Mouse (Mus musculus) monocyte, adult 2 months (primary cell): ENCODE measurements around the gene Gm17428.
"Not testable (repeated sequence)": the region's sequence is repeated elsewhere in the genome, so short reads cannot be mapped to it uniquely, and the experiment has no call there.

Experiments
- DNase-seq, 2 experiments: peaks; one replicate each; pipeline ENCODE4 v3.0.0; 2022; ENCODE audit warnings: low spot score in 2 of 2, low read depth in 1 of 2

The Gm17428 gene

GRCm38 (mm10) chr14:54951587-54951986, 25.1 kb upstream of the Gm17428 start:
- DNase-seq, result no peak

GRCm38 (mm10) chr14:54953664-54954206, 23.0 kb upstream of the Gm17428 start:
- DNase-seq, result no peak

GRCm38 (mm10) chr14:54954474-54954873, 22.3 kb upstream of the Gm17428 start:
- no peak for DNase-seq

- no peak for DNase-seq
Observed at GRCm38 (mm10) chr14:54955481-54955880, 21.3 kb upstream of the Gm17428 start.

- no peak for DNase-seq
Observed at GRCm38 (mm10) chr14:54956533-54956932, 20.2 kb upstream of the Gm17428 start.

- no peak for DNase-seq
Observed at GRCm38 (mm10) chr14:54958503-54958902, 18.2 kb upstream of the Gm17428 start.

GRCm38 (mm10) chr14:54959197-54959596, 17.5 kb upstream of the Gm17428 start:
- no peak for DNase-seq

- not testable (repeated sequence) for DNase-seq
Observed at GRCm38 (mm10) chr14:54959853-54960613, 16.7 kb upstream of the Gm17428 start.

- no peak for DNase-seq
Observed at GRCm38 (mm10) chr14:54960769-54961168, 16.0 kb upstream of the Gm17428 start.

GRCm38 (mm10) chr14:54961487-54961886, 15.2 kb upstream of the Gm17428 start:
- no peak for DNase-seq

- DNase-seq, result no peak
Observed at GRCm38 (mm10) chr14:54962714-54963113, 14.0 kb upstream of the Gm17428 start.

- DNase-seq, result no peak
Observed at GRCm38 (mm10) chr14:54963727-54964126, 13.0 kb upstream of the Gm17428 start.

GRCm38 (mm10) chr14:54965044-54965443, 11.7 kb upstream of the Gm17428 start:
- no peak for DNase-seq

GRCm38 (mm10) chr14:54965631-54966030, 11.1 kb upstream of the Gm17428 start:
- no peak for DNase-seq

- DNase-seq, result no peak
Observed at GRCm38 (mm10) chr14:54966320-54966977, 10.3 kb upstream of the Gm17428 start, which contains the start of gene Myh6. Gene Myh6, minus strand, starts transcription at chr14:54966927.

- no peak for DNase-seq
Observed at GRCm38 (mm10) chr14:54967874-54968273, 8.9 kb upstream of the Gm17428 start.

- DNase-seq, result no peak
Observed at GRCm38 (mm10) chr14:54968344-54968743, 8.4 kb upstream of the Gm17428 start.

GRCm38 (mm10) chr14:54972786-54973185, 3.9 kb upstream of the Gm17428 start:
- not testable (repeated sequence) for DNase-seq

GRCm38 (mm10) chr14:54974068-54974791, 2.5 kb upstream of the Gm17428 start:
- DNase-seq, result no peak

- no peak for DNase-seq
Observed at GRCm38 (mm10) chr14:54978664-54979063, 1.9 kb downstream of the Gm17428 start.

- DNase-seq, result no peak
Observed at GRCm38 (mm10) chr14:54981934-54982333, 5.2 kb downstream of the Gm17428 start.
